Mouse (Mus musculus): Measurements from ENCODE around the gene Hkdc1.
"Not testable (repeated sequence)": the region's sequence is repeated elsewhere in the genome, so short reads cannot be mapped to it uniquely, and the experiment has no call there.

Hkdc1 gene

GRCm38 (mm10) chr10:62422255-62422654 is at the start of gene Hkdc1:
Gene Hkdc1, minus strand, starts transcription at chr10:62422491.
- no peak for DNase-seq

GRCm38 (mm10) chr10:62471105-62471504 is 48.8 kb upstream of the Hkdc1 start:
- no peak for DNase-seq

GRCm38 (mm10) chr10:62469736-62470135 is 47.4 kb upstream of the Hkdc1 start:
- no peak for DNase-seq

GRCm38 (mm10) chr10:62461321-62461720 is 39.0 kb upstream of the Hkdc1 start:
- no peak for DNase-seq

- DNase-seq, result not testable (repeated sequence)
Observed at GRCm38 (mm10) chr10:62452001-62452400, 29.7 kb upstream of the Hkdc1 start.

- DNase-seq, result no peak
Observed at GRCm38 (mm10) chr10:62450280-62450640, 28.0 kb upstream of the Hkdc1 start.

GRCm38 (mm10) chr10:62449364-62450279 is 27.3 kb upstream of the Hkdc1 start, which contains the start of the genes 4930507D05Rik and Supv3l1:
Gene 4930507D05Rik, plus strand, starts transcription at chr10:62449489.
Gene Supv3l1, minus strand, starts transcription at chr10:62449738.
- peak; percentile 90 for DNase-seq

GRCm38 (mm10) chr10:62430427-62430826 is 8.1 kb upstream of the Hkdc1 start:
- no peak for DNase-seq

- DNase-seq, result no peak
Observed at GRCm38 (mm10) chr10:62425081-62425871, 3.0 kb upstream of the Hkdc1 start.

GRCm38 (mm10) chr10:62421127-62421526 is 1.2 kb downstream of the Hkdc1 start:
- DNase-seq, result no peak

GRCm38 (mm10) chr10:62420399-62420798 is 1.9 kb downstream of the Hkdc1 start:
- no peak for DNase-seq

- DNase-seq, result no peak
Observed at GRCm38 (mm10) chr10:62419422-62419821, 2.9 kb downstream of the Hkdc1 start.

- DNase-seq, result no peak
Observed at GRCm38 (mm10) chr10:62418831-62419356, 3.4 kb downstream of the Hkdc1 start.

GRCm38 (mm10) chr10:62413606-62413982 is 8.7 kb downstream of the Hkdc1 start:
- DNase-seq, result no peak

- DNase-seq, result no peak
Observed at GRCm38 (mm10) chr10:62412906-62413605, 9.2 kb downstream of the Hkdc1 start.

- peak; percentile 16 for DNase-seq
Observed at GRCm38 (mm10) chr10:62411431-62412410, 10.6 kb downstream of the Hkdc1 start.

- DNase-seq, result peak; percentile 73
Observed at GRCm38 (mm10) chr10:62410943-62411342, 11.3 kb downstream of the Hkdc1 start.

- no peak for DNase-seq
Observed at GRCm38 (mm10) chr10:62404901-62405300, 17.4 kb downstream of the Hkdc1 start.

- peak; percentile 14 for DNase-seq
Observed at GRCm38 (mm10) chr10:62401641-62402111, 20.6 kb downstream of the Hkdc1 start.

GRCm38 (mm10) chr10:62383011-62383410 is 39.3 kb downstream of the Hkdc1 start:
- DNase-seq, result no peak

- DNase-seq, result no peak
Observed at GRCm38 (mm10) chr10:62380936-62381335, 41.4 kb downstream of the Hkdc1 start.
